Mouse (Mus musculus) heart, embryonic 12.5 days (tissue): ENCODE measurements around the gene Aifm1. TPM values are rescaled to one million over a fixed set of nuclear protein-coding genes. Genes with fewer than 3 reads are reported as not detected.

Source experiments
- polyA plus RNA-seq: library from polyadenylated mRNA; unstranded; fragments of >200 nt; fragmentation: Nextera tagmentation; extraction: Ambion mirVana; gene quantifications from 2 replicates; pipeline ENCODE4 v1.2.1, GENCODE M21; 2016

Gene Aifm1
- polyA plus RNA-seq, 1 experiment from 2014 or later = 111 TPM

Other genes with a start within 250 kb of the Aifm1 start
- gene Bcorl1, start 172.2 kb downstream of the Aifm1 start, polyA plus RNA-seq = 4.6 and 5.9 TPM in 2 replicates
- 17.0 and 18.7 TPM in 2 replicates for gene Elf4, start 50.4 kb downstream of the Aifm1 start, polyA plus RNA-seq
- 5.7 and 6.5 TPM in 2 replicates for gene Rab33a, start 5.7 kb upstream of the Aifm1 start, polyA plus RNA-seq
- 7.2 TPM in 2 replicates for gene Zfp280c, start 80.9 kb upstream of the Aifm1 start, polyA plus RNA-seq
- gene Slc25a14, start 109.8 kb upstream of the Aifm1 start, polyA plus RNA-seq = 9.5 and 9.9 TPM in 2 replicates
- not detected in 2 replicates for gene Gpr119, start 160.9 kb upstream of the Aifm1 start, polyA plus RNA-seq
- gene Rbmx2, start 181.4 kb upstream of the Aifm1 start, polyA plus RNA-seq = 17.0 and 17.8 TPM in 2 replicates